Mouse (Mus musculus): Measurements from ENCODE around the gene Slc6a13. TPM values are rescaled to one million over a fixed set of nuclear protein-coding genes. Genes with fewer than 3 reads are reported as not detected.

Slc6a13 gene
- total RNA-seq, 1 experiment = 1.7 TPM

DNA sequence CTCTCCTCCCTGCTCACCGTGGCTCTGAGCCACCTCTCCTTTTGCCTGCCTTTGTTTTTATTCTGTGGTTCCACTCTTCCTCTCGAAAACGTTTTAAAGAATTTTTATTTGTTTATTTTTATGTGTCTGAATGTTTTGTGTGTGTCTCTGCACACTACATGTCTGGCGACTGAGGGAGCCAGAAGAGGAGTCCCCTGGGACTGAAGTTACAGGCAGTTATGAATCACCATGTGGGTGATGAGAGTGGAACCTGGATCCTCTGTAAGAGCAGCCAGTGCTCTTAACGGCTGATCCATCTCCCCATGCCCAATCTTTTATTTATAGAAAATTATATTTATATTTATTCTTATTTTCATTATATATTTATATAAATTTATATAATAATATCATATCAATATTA lies 44.3 kb downstream of the Slc6a13 start:
- Histone ChIP-seq H3K9me3 (ENCODE audit: control insufficient read depth, insufficient read depth, low read depth, low read length) (no peaks in the 10 kb centered on the region), H3K36me3 (ENCODE audit: control insufficient read depth, insufficient read depth, low read length, poor library complexity, severe bottlenecking) (no peaks in the 10 kb centered on the region), H3K4me1 (ENCODE audit: control insufficient read depth in 2 of 2, insufficient read depth in 2 of 2, low read length in 2 of 2, poor library complexity in 1 of 2) (no peaks in the 10 kb centered on the region), H3K27ac (ENCODE audit: insufficient read depth, low read depth, low read length, poor library complexity, severe bottlenecking) (no peak overlapping the region), H3K4me3 (ENCODE audit: insufficient read depth in 1 of 2, low read depth in 1 of 2, low read length in 2 of 2, poor library complexity in 1 of 2, severe bottlenecking in 1 of 2) (no peak overlapping the region), H3K9ac (ENCODE audit: insufficient read depth, low read depth, low read length, poor library complexity, severe bottlenecking) (no peak overlapping the region)
- in situ Hi-C loops (cut with MboI; ENCODE audit: low sequenced_read_pairs in 2 of 2, unreplicated experiment in 2 of 2) = loop anchor here in 1 of 2 experiments (25.0 kb wide), 1 partner anchor 193 kb away; no protein-coding TSS in a partner anchor
- TF ChIP-seq MAFK (IDR thresholded peaks at IDR 0.05; ENCODE audit: insufficient read depth, low read depth, low read length) = no peak
- TF ChIP-seq CHD2 (IDR thresholded peaks at IDR 0.05; ENCODE audit: low read depth, low read length) = no peak
- no peak for TF ChIP-seq HCFC1 (IDR thresholded peaks at IDR 0.05; ENCODE audit: borderline replicate concordance, insufficient read depth, low read length)
- no peak for TF ChIP-seq ZC3H11A (IDR thresholded peaks at IDR 0.05; ENCODE audit: borderline replicate concordance, low read depth, low read length)
- no peak for TF ChIP-seq ZNF384 (IDR thresholded peaks at IDR 0.05; ENCODE audit: low read depth, low read length)
- DNase-seq (ENCODE audit: low read depth, low spot score) = no peak

DNA sequence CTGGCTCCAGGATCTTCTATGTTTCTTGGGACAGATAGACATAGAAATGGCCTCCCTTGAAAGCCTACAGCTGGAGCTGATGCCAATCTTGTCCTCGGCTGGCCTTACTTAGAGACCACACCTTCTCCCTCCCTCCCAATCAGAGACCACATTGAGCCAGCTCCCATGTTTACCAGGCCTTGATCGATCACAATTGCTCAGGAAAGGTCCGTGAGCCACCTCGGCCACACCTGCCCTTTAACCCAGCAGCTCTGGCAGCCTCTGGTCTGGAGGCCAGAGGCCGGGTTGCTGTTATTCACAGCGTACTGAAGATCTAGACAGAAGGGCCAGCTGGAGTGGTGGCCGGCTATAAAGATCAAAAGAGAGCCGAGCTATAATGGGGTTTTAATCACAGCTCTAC lies 46.4 kb downstream of the Slc6a13 start:
- no peak overlapping the region for H3K27ac ChIP-seq (ENCODE audit: insufficient read depth, low read depth, low read length, poor library complexity, severe bottlenecking)
- no peaks in the 10 kb centered on the region for H3K4me1 ChIP-seq (ENCODE audit: control insufficient read depth in 2 of 2, insufficient read depth in 2 of 2, low read length in 2 of 2, poor library complexity in 1 of 2)
- no peak for DNase-seq (ENCODE audit: low read depth, low spot score)
- no peaks in the 10 kb centered on the region for H3K9me3 ChIP-seq (ENCODE audit: control insufficient read depth, insufficient read depth, low read depth, low read length)
- in situ Hi-C loops (cut with MboI; ENCODE audit: low sequenced_read_pairs in 2 of 2, unreplicated experiment in 2 of 2) = loop anchor here in 1 of 2 experiments (25.0 kb wide), 1 partner anchor 191 kb away; no protein-coding TSS in a partner anchor
- TF ChIP-seq HCFC1 (IDR thresholded peaks at IDR 0.05; ENCODE audit: borderline replicate concordance, insufficient read depth, low read length) = no peak
- no peak for TF ChIP-seq ZNF384 (IDR thresholded peaks at IDR 0.05; ENCODE audit: low read depth, low read length)
- TF ChIP-seq MAFK (IDR thresholded peaks at IDR 0.05; ENCODE audit: insufficient read depth, low read depth, low read length) = no peak
- no peak for TF ChIP-seq CHD2 (IDR thresholded peaks at IDR 0.05; ENCODE audit: low read depth, low read length)
- TF ChIP-seq ZC3H11A (IDR thresholded peaks at IDR 0.05; ENCODE audit: borderline replicate concordance, low read depth, low read length) = no peak
- no peaks in the 10 kb centered on the region for H3K36me3 ChIP-seq (ENCODE audit: control insufficient read depth, insufficient read depth, low read length, poor library complexity, severe bottlenecking)
- no peak overlapping the region for H3K9ac ChIP-seq (ENCODE audit: insufficient read depth, low read depth, low read length, poor library complexity, severe bottlenecking)
- H3K4me3 ChIP-seq (ENCODE audit: insufficient read depth in 1 of 2, low read depth in 1 of 2, low read length in 2 of 2, poor library complexity in 1 of 2, severe bottlenecking in 1 of 2) = no peak overlapping the region

DNA sequence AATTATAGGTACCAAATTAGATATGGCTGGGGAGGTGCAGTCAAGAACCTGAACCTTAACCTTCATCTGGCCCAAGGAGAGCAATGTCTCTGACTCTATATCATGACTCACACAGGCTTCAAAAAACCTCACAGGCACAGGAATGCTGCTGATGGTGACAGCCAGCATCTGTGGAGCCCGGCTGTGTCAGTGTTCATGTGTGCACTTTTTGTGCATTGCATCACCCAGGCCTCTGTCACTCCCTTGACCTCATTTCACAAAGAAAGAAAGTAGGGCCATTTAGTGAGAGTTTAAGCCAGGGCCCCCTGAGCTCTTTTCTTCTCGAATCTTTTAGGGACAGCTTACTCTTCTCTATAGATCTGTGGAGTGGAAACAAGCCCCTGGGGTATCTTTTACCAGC lies 52.2 kb downstream of the Slc6a13 start:
- DNase-seq (ENCODE audit: low read depth, low spot score) = no peak

GRCm38 (mm10) chr6:121356041-121356440 lies 56.0 kb downstream of the Slc6a13 start:
- Histone ChIP-seq H3K36me3 (ENCODE audit: control insufficient read depth, insufficient read depth, low read length, poor library complexity, severe bottlenecking) (no peaks in the 10 kb centered on the region), H3K4me1 (ENCODE audit: control insufficient read depth in 2 of 2, insufficient read depth in 2 of 2, low read length in 2 of 2, poor library complexity in 1 of 2) (no peaks in the 10 kb centered on the region), H3K9ac (ENCODE audit: insufficient read depth, low read depth, low read length, poor library complexity, severe bottlenecking) (no peak overlapping the region), H3K27ac (ENCODE audit: insufficient read depth, low read depth, low read length, poor library complexity, severe bottlenecking) (no peak overlapping the region), H3K4me3 (ENCODE audit: insufficient read depth in 1 of 2, low read depth in 1 of 2, low read length in 2 of 2, poor library complexity in 1 of 2, severe bottlenecking in 1 of 2) (no peak overlapping the region), H3K9me3 (ENCODE audit: control insufficient read depth, insufficient read depth, low read depth, low read length) (no peaks in the 10 kb centered on the region)
- DNase-seq (ENCODE audit: low read depth, low spot score) = no peak
- in situ Hi-C loops (cut with MboI; ENCODE audit: low sequenced_read_pairs in 2 of 2, unreplicated experiment in 2 of 2) = loop anchor here in 1 of 2 experiments (25.0 kb wide), 1 partner anchor 94 kb away; no protein-coding TSS in a partner anchor
- TF ChIP-seq CHD2 (IDR thresholded peaks at IDR 0.05; ENCODE audit: low read depth, low read length) (no peak), ZNF384 (IDR thresholded peaks at IDR 0.05; ENCODE audit: low read depth, low read length) (no peak)

More for the DNA sequence above, 52.2 kb downstream of the Slc6a13 start:
- H3K9me3 ChIP-seq (ENCODE audit: control insufficient read depth, insufficient read depth, low read depth, low read length) = no peaks in the 10 kb centered on the region
- H3K4me1 ChIP-seq (ENCODE audit: control insufficient read depth in 2 of 2, insufficient read depth in 2 of 2, low read length in 2 of 2, poor library complexity in 1 of 2) = no peaks in the 10 kb centered on the region
- no peaks in the 10 kb centered on the region for H3K36me3 ChIP-seq (ENCODE audit: control insufficient read depth, insufficient read depth, low read length, poor library complexity, severe bottlenecking)
- in situ Hi-C loops (cut with MboI; ENCODE audit: low sequenced_read_pairs in 2 of 2, unreplicated experiment in 2 of 2) = loop anchor here in 1 of 2 experiments (25.0 kb wide), 1 partner anchor 90 kb away; no protein-coding TSS in a partner anchor
- H3K4me3 ChIP-seq (ENCODE audit: insufficient read depth in 1 of 2, low read depth in 1 of 2, low read length in 2 of 2, poor library complexity in 1 of 2, severe bottlenecking in 1 of 2) = no peak overlapping the region
- H3K27ac ChIP-seq (ENCODE audit: insufficient read depth, low read depth, low read length, poor library complexity, severe bottlenecking) = no peak overlapping the region
- TF ChIP-seq CHD2 (IDR thresholded peaks at IDR 0.05; ENCODE audit: low read depth, low read length) = no peak
- TF ChIP-seq ZNF384 (IDR thresholded peaks at IDR 0.05; ENCODE audit: low read depth, low read length) = no peak
- no peak for TF ChIP-seq HCFC1 (IDR thresholded peaks at IDR 0.05; ENCODE audit: borderline replicate concordance, insufficient read depth, low read length)
- no peak for TF ChIP-seq MAFK (IDR thresholded peaks at IDR 0.05; ENCODE audit: insufficient read depth, low read depth, low read length)
- no peak for TF ChIP-seq ZC3H11A (IDR thresholded peaks at IDR 0.05; ENCODE audit: borderline replicate concordance, low read depth, low read length)
- H3K9ac ChIP-seq (ENCODE audit: insufficient read depth, low read depth, low read length, poor library complexity, severe bottlenecking) = no peak overlapping the region

DNA sequence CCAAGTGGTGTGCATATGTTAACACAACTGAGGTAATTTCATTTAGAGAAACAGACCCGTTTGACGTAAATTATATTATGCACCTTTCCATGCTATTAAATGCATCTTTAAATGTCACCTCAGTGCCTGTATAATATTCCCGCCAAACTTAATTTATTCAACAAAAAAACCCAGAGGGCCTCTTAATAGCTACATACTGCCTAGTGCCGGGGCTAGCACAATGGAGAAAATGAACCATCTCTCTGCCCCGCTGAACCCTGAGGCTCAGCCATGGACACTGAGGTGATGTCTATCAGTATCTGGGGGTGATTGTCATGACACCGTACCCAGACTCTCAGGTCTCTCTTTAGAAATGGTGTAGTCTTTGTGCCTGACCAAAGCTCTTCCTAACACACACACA lies 57.2 kb downstream of the Slc6a13 start:
- H3K27ac ChIP-seq (ENCODE audit: insufficient read depth, low read depth, low read length, poor library complexity, severe bottlenecking) = no peak overlapping the region
- H3K36me3 ChIP-seq (ENCODE audit: control insufficient read depth, insufficient read depth, low read length, poor library complexity, severe bottlenecking) = no peaks in the 10 kb centered on the region
- DNase-seq (ENCODE audit: low read depth, low spot score) = no peak
- no peak overlapping the region for H3K9ac ChIP-seq (ENCODE audit: insufficient read depth, low read depth, low read length, poor library complexity, severe bottlenecking)
- H3K4me3 ChIP-seq (ENCODE audit: insufficient read depth in 1 of 2, low read depth in 1 of 2, low read length in 2 of 2, poor library complexity in 1 of 2, severe bottlenecking in 1 of 2) = no peak overlapping the region
- in situ Hi-C loops (cut with MboI; ENCODE audit: low sequenced_read_pairs in 2 of 2, unreplicated experiment in 2 of 2) = loop anchor here in 1 of 2 experiments (25.0 kb wide), 1 partner anchor 95 kb away; no protein-coding TSS in a partner anchor
- TF ChIP-seq ZNF384 (IDR thresholded peaks at IDR 0.05; ENCODE audit: low read depth, low read length) (no peak), ZC3H11A (IDR thresholded peaks at IDR 0.05; ENCODE audit: borderline replicate concordance, low read depth, low read length) (no peak), MAFK (IDR thresholded peaks at IDR 0.05; ENCODE audit: insufficient read depth, low read depth, low read length) (no peak), CHD2 (IDR thresholded peaks at IDR 0.05; ENCODE audit: low read depth, low read length) (no peak), HCFC1 (IDR thresholded peaks at IDR 0.05; ENCODE audit: borderline replicate concordance, insufficient read depth, low read length) (no peak)
- H3K4me1 ChIP-seq (ENCODE audit: control insufficient read depth in 2 of 2, insufficient read depth in 2 of 2, low read length in 2 of 2, poor library complexity in 1 of 2) = no peaks in the 10 kb centered on the region
- no peaks in the 10 kb centered on the region for H3K9me3 ChIP-seq (ENCODE audit: control insufficient read depth, insufficient read depth, low read depth, low read length)
